Mouse (Mus musculus): Measurements from ENCODE around the gene Spem1.

DNA sequence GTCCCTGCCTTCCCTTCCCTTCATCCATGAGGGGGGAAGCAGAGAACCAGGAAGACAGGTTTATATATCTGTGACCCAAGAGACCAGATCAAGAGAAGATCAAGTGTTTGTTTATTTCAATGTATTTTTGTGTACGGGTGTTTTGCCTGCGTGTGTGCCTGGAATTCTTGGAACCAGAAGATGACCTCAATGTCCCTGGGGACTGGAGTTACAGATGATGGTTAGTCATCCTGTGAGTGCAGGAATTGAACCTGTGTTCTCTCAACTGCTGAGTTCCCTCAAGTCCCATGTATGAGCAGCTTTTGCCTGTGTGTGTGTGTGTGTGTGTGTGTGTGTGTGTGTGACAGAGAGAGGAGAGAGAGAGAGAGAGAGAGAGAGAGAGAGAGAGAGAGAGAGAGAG, 14.3 kb downstream of the Spem1 start:
- no peak for TF ChIP-seq ZC3H11A (IDR thresholded peaks at IDR 0.05; ENCODE audit: borderline replicate concordance, low read depth, low read length)
- TF ChIP-seq CHD2 (IDR thresholded peaks at IDR 0.05; ENCODE audit: low read depth, low read length): no peak
- TF ChIP-seq ZNF384 (IDR thresholded peaks at IDR 0.05; ENCODE audit: low read depth, low read length): no peak
